Mouse (Mus musculus) embryonic fibroblast, embryonic 13.5 days (primary cell): ENCODE measurements around the gene Bbof1. TPM values are rescaled to one million over a fixed set of nuclear protein-coding genes. Genes with fewer than 3 reads are reported as not detected.

Experiments
- H3K27ac ChIP-seq: 2 replicates; pipeline ENCODE4 v1.5.1; 2012; ENCODE audit warnings: low read length, control low read depth, inconsistent platforms; ENCODE audit not compliant: insufficient read depth
- H3K4me1 ChIP-seq: 2 replicates; pipeline ENCODE4 v1.6.1; 2011; ENCODE audit warnings: low read length; ENCODE audit not compliant: control insufficient read depth, insufficient read depth
- H3K4me3 ChIP-seq: 2 replicates; pipeline ENCODE4 v1.5.1; 2011; ENCODE audit warnings: mild to moderate bottlenecking, control low read depth, low read length; ENCODE audit not compliant: insufficient read depth
- CTCF ChIP-seq: IDR thresholded peaks from 2 replicates; pipeline ENCODE4 v1.5.1; 2011; ENCODE audit warnings: mild to moderate bottlenecking, control low read depth, low read length, moderate library complexity, borderline replicate concordance; ENCODE audit not compliant: insufficient read depth
- POLR2A ChIP-seq: IDR thresholded peaks from 2 replicates; pipeline ENCODE4 v1.6.1; 2011; ENCODE audit warnings: low read depth, mild to moderate bottlenecking, control low read depth, low read length, moderate library complexity
- polyA plus RNA-seq: library from polyadenylated mRNA; stranded (reverse); fragments of >200 nt; gene quantifications from 2 replicates; pipeline ENCODE4 v1.2.4, GENCODE M21; 2011; ENCODE audit warnings: low read depth; ENCODE audit not compliant: missing spikeins, insufficient read length

The Bbof1 gene
- 0.22 and 0.95 TPM in 2 replicates for polyA plus RNA-seq

GRCm38 (mm10) chr12:84408819-84409507 is at the start of gene Bbof1, which contains the start of gene Entpd5:
TSS of gene Bbof1 (plus strand) at chr12:84409071.
TSS of gene Entpd5 (minus strand) at chr12:84409029.
- H3K27ac ChIP-seq = no peak within 1 kb of the TSS
- TF ChIP-seq CTCF (no peak), POLR2A (peak; percentile 67)
- H3K4me3 ChIP-seq = peak within 1 kb of the TSS; percentile 70
- H3K4me1 ChIP-seq = no peaks in the 10 kb centered on the region; the same call in 1 of the 2 replicates

- TF ChIP-seq CTCF (no peak), POLR2A (no peak; the same call in 1 of the 2 replicates)
- Histone ChIP-seq H3K27ac (no peak within 1 kb of the TSS), H3K4me3 (peak within 1 kb of the TSS; percentile 99), H3K4me1 (peaks cover 3% of the 10 kb centered on the region; the same call in 1 of the 2 replicates)
These were observed 47.0 kb upstream of the Bbof1 start, which contains the start of the genes Coq6 and Fam161b for GRCm38 (mm10) chr12:84361555-84362489. TSS of gene Coq6 (plus strand) at chr12:84361657. TSS of gene Fam161b (minus strand) at chr12:84361833.

- H3K4me1 ChIP-seq = peaks cover 3% of the 10 kb centered on the region; the same call in 1 of the 2 replicates
- H3K27ac ChIP-seq = no peak overlapping the region
- no peak for TF ChIP-seq POLR2A
- no peak for TF ChIP-seq CTCF
- 0 out of 2 replicates have a peak overlapping the region, but pooled peaks have one; percentile 99 for H3K4me3 ChIP-seq
These were observed 46.0 kb upstream of the Bbof1 start for GRCm38 (mm10) chr12:84362872-84363271.

GRCm38 (mm10) chr12:84364291-84364690 is 44.6 kb upstream of the Bbof1 start:
- no peak overlapping the region for H3K27ac ChIP-seq
- no peak overlapping the region for H3K4me3 ChIP-seq
- H3K4me1 ChIP-seq = peaks cover 3% of the 10 kb centered on the region; the same call in 1 of the 2 replicates
- no peak for TF ChIP-seq CTCF
- no peak for TF ChIP-seq POLR2A

GRCm38 (mm10) chr12:84365137-84365536 is 43.7 kb upstream of the Bbof1 start:
- TF ChIP-seq CTCF = no peak
- TF ChIP-seq POLR2A = no peak
- no peak overlapping the region for H3K4me3 ChIP-seq
- H3K27ac ChIP-seq = no peak overlapping the region
- H3K4me1 ChIP-seq = peaks cover 3% of the 10 kb centered on the region; the same call in 1 of the 2 replicates

GRCm38 (mm10) chr12:84366971-84367370 is 41.9 kb upstream of the Bbof1 start:
- Histone ChIP-seq H3K4me3 (no peak overlapping the region), H3K27ac (no peak overlapping the region), H3K4me1 (peaks cover 3% of the 10 kb centered on the region; the same call in 1 of the 2 replicates)
- TF ChIP-seq CTCF (no peak), POLR2A (no peak)

- Histone ChIP-seq H3K4me3 (no peak overlapping the region), H3K27ac (no peak overlapping the region), H3K4me1 (no peaks in the 10 kb centered on the region)
- TF ChIP-seq CTCF (no peak), POLR2A (no peak)
These were observed 37.2 kb upstream of the Bbof1 start for GRCm38 (mm10) chr12:84371647-84372046.

- Histone ChIP-seq H3K27ac (no peak overlapping the region), H3K4me3 (no peak overlapping the region), H3K4me1 (no peaks in the 10 kb centered on the region)
- TF ChIP-seq CTCF (no peak), POLR2A (no peak)
These were observed 34.9 kb upstream of the Bbof1 start for GRCm38 (mm10) chr12:84373831-84374481.

- no peak overlapping the region for H3K4me3 ChIP-seq
- H3K4me1 ChIP-seq = no peaks in the 10 kb centered on the region
- no peak for TF ChIP-seq CTCF
- TF ChIP-seq POLR2A = no peak
- no peak overlapping the region for H3K27ac ChIP-seq
These were observed 26.5 kb upstream of the Bbof1 start for GRCm38 (mm10) chr12:84382369-84382768.
